Mouse (Mus musculus) kidney, adult 18-20 months (tissue): ENCODE data around the gene Cdk5r2.
"Not testable (repeated sequence)": the region's sequence is repeated elsewhere in the genome, so short reads cannot be mapped to it uniquely, and the experiment has no call there.

Source experiments
- DNase-seq: peaks from one replicate; pipeline ENCODE4 v3.0.0; 2021

Gene Cdk5r2

GRCm38 (mm10) chr1:74854306-74855056 lies at the start of gene Cdk5r2:
TSS of gene Cdk5r2 (plus strand) at chr1:74854934.
- peak; percentile 81 for DNase-seq

DNA sequence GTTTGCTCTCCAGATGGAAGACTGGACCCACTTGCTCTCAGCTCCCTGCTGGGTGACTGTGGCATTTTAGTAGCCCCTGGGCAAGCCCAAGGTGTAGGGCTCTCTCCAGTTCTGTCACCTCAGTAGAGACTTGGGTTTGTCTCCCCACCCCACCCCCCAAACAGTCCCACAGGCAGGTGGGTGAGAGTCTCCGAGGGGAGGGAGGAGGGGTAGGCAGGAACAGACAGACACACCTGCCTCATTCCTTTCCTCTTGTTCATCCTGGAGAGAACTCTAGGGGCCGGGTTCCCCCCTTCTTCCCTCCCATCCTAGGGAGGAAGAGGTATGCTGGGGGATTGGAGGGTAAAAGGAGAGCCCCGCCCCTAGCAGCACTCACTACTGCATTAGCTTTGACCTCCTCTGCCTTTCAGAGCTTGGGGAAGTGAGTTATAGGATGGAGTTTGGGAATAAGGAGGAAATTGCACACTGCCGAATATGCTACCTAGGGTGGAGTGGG lies 49.3 kb upstream of the Cdk5r2 start:
- no peak for DNase-seq

- DNase-seq: no peak
These were observed 48.9 kb upstream of the Cdk5r2 start for GRCm38 (mm10) chr1:74805843-74806242.

GRCm38 (mm10) chr1:74806360-74807311 lies 48.1 kb upstream of the Cdk5r2 start:
- DNase-seq: no peak

GRCm38 (mm10) chr1:74807551-74808071 lies 47.1 kb upstream of the Cdk5r2 start:
- DNase-seq: no peak

- DNase-seq: peak; percentile 94
These were observed 46.7 kb upstream of the Cdk5r2 start for GRCm38 (mm10) chr1:74808078-74808477.

DNA sequence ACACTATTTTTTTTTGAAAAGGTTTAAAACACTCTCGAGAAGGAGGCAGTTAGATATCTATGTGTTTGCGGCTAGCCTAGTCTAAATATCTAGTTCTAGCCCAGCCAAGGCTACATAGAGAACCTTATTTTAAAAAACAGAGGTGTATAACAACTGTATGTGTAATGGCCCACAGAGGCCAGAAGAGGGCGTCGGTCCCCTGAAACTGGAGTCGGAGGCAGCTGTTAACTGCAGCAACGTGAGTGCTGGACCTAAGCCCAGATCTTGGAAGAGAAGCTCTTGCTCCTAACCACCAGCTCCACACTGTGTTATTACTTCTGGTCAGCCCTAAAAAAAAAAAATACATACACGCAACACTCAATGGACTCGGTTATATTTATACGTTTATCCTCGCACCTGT lies 45.7 kb upstream of the Cdk5r2 start:
- DNase-seq: no peak

- no peak for DNase-seq
These were observed 39.6 kb upstream of the Cdk5r2 start for GRCm38 (mm10) chr1:74814931-74815647.

DNA sequence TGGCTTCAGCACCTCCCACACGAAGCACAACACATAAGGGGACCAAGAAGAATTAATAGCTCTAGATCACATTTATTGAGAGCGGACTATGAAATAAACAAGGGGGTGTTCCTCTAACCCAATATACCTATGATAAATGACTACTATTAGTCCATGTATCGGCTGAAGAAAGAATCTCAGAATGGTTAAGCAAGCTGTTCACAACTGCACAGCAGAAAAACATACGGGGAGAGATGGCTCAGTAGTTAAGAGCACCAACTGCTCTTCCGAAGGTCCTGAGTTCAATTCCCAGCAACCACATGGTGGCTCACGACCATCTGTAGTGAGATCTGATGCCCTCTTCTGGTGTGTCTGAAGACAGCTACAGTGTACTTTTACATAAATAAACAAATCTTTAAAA lies 38.8 kb upstream of the Cdk5r2 start:
- not testable (repeated sequence) for DNase-seq

DNA sequence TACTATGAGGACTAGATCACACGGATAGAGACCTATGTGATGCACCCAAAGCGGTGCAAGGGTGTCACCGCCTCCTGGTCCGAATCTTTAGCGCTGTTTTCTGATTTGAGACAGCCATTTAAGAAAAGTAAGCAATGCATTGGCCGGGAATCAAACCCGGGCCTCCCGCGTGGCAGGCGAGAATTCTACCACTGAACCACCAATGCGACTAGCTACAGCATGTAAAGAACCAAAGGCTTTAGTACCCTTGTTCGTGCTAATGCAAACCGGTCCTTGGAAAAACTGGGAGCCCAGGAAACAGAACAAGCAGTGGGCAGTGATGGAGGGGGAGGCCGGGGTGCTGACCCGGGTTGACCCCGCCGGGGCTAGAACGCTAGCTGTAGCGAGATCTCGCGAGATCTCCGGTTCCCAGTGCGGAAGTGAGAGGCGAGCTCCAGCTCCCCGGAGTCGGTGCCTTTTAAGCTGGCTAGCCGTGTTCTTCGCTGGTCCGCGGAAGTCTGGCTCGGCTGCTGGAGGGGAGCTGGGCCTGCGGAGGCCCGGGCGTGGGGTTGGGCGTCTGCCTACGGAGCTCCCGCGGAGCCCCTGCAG lies 38.0 kb upstream of the Cdk5r2 start:
- peak; percentile 90 for DNase-seq

DNA sequence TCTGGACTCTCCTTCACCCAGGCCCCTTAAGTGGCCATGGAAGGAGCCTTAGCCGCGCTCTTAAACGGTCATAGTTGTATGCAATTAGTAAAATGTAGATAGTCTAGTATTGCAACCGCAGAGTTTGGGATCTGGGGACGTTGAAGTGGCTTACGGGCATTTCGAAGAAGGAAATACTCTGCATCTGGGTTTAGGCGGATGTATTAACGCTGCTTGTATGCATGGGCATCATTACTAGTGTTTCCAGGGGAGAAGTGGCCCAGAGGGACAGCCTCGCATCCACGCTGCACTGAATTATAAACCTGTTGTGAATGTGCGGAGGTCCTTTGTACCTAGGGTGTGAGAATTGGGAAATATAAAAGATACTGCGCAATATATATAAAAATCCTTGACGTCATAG lies 37.5 kb upstream of the Cdk5r2 start:
- DNase-seq: no peak

DNA sequence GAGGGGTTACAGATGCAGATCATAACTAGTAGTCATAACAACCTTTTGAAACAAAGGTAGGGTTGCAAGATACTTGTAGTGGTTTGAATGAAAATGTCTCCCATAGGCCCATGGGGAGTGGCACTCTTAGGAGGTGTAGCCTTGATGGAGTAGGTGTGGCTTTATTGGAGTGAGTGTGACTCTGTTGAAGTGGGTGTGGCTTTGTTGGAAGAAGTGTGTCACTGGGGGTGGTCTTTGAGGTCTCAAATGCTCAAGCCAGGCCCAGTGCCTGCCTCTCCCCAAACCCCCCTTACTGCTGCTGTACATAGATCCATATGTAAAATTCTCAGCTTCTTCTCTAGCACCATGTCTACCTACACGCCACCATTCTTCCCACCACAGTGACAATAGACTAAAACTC lies 36.2 kb upstream of the Cdk5r2 start:
- no peak for DNase-seq

- not testable (repeated sequence) for DNase-seq
These were observed 31.1 kb upstream of the Cdk5r2 start for GRCm38 (mm10) chr1:74823598-74823997.

DNA sequence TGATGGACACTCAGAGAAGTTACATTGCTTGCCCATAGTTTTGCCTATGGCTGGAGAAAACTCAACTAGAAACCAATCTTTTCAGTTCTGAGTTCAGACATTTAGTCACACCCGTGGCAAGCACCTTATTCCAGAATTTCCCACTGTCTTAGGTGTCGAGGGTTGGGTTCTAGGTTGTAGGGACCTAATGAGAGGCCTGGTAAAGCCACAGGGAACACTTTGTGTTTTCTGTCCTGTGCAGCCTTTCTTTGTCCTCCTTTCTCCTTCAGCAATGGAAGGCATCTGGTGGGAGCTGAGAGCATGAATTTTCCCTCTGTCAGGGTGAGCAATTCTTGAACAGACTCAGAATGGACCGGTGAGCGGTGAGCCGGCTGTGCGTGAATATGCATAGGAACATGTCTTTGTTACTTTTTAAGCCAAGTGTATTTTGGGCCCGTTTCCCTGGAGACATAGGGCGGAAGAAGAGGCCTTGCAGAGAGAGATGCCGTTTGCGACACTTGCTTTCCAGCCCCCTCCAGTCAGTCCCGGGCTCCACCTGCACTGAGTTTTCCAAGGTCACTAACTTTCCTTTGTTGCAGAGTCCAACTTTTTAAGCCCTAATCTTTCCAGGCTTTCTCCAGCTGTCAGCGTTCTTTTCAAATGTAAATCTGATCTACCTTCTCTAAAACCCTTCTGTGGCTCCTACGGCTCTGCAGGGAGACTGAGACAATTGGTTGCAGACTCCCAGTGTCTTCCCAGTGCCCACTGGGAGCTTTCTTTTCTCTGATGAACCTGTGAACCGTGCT lies 30.0 kb upstream of the Cdk5r2 start:
- DNase-seq: no peak

- no peak for DNase-seq
These were observed 24.7 kb upstream of the Cdk5r2 start for GRCm38 (mm10) chr1:74830061-74830460.

- no peak for DNase-seq
These were observed 21.5 kb upstream of the Cdk5r2 start for GRCm38 (mm10) chr1:74833255-74833654.

DNA sequence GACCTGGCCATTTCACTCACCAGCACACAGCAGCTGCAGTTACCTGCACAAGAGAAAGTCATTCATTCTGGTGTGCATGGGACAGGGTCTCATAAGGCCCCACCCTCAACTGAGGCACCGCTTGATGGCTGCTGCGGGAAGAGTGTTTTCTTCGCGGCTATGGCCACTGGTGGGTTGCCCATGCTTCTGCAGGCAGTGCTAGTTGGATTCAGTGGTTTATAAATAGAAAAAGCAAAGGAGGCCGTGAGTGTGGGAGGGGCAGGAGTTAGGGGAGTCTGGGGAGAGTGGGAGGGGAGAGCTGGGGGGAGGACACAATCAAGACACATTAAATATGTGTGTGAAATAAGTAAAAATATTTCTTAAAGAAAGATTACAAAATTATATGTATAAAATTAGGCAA lies 11.6 kb upstream of the Cdk5r2 start:
- no peak for DNase-seq

- DNase-seq: no peak
These were observed 8.4 kb upstream of the Cdk5r2 start for GRCm38 (mm10) chr1:74846341-74846740.

DNA sequence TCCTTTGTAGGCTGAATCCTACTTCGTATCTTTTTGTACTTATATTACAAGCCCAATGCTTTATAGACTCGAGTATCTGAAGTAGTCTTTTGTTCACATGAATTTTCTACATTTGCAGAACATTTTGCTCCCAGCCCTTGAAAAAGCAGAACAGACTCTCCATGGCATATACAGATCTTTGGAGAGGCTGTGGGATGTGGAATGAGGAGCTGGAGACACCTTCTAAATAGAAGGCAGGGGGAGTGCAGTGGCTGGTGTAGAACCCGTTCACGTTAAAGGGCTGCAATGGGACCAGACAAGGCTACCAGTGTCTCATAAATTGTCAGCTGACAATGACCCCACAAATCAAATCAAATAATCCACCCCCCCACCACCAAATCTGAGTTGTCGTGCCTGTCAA lies 5.8 kb upstream of the Cdk5r2 start:
- no peak for DNase-seq

DNA sequence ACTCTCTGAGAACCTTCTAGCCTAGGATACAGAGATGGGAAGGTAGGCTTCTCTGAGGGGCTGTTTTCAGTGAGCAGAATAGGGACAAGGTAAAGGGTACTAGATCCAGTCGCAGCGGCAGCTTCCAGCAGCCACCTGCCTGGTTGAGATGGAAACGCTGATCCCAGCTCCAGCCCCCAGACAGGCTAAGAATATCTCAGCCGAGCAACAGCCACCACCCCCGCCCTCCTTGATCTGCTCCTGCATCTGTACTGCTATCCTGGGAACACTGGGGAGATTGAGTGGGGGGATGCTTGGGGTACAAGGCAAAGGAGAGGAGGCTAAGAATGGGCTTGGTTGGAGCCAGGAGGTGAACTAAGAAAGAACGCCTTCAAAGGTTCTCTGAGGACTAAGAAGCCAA lies 4.5 kb upstream of the Cdk5r2 start:
- no peak for DNase-seq

DNA sequence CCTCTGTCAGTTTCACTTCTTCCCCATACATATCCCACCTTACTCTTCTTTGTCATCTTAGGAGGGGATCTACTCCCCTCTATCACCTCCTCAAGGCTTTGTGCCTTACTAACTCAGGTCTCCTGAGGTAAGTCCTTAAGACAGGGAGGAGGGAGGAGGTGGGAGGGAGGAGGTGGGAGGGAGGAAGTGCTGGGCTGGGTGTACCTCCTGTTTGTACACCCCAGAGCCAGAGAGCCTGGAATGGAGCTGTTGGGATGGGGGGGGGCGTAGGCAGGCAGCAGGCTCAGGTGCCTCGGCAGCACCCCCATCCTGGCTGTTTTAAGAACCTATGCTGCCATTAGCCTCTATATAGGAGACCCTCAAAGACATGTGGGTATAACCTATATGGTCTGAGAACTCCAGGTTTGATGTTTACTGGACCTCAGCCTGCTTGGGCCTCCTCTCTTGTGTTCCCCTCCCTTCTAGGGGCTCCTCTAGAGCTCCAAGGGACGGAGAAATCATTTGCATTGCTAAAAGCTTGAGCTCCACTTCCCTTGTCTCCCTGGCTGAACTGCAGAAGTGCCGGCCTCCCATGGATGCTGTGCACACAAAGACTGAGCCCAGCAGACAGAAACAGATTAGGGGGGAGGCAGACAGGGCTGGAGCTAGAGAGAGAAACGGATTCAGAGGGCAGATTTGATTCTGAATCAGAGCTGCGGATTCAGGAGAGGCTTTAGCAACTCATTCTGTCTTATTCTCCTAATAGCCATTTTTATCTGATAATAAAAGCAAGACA lies 3.5 kb upstream of the Cdk5r2 start:
- no peak for DNase-seq
